Mouse (Mus musculus): Measurements from ENCODE around the gene Opn5.

The Opn5 gene

DNA sequence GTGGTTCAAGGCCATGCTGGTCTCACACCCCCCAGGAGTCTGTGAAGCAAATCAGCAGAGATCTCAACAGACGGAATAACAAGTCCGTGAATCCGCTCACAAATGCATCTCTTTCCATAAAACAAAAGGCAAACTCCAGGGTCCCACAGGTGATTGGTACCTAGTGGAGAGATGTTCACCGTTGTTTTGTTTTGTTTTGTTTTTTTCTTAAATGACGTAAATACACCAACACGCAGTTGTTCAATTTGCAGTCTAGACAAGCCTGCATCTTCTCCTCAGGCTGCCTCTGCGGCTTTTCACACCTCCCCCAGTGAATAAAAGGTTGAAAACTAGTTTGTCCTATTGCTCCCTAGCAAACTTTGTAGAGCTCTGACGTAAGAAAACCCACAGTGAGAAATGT is at the start of gene Opn5:
TSS of gene Opn5 (minus strand) at position 101 of the 400 bp plus-strand sequence.
- DNase-seq = no peak

DNA sequence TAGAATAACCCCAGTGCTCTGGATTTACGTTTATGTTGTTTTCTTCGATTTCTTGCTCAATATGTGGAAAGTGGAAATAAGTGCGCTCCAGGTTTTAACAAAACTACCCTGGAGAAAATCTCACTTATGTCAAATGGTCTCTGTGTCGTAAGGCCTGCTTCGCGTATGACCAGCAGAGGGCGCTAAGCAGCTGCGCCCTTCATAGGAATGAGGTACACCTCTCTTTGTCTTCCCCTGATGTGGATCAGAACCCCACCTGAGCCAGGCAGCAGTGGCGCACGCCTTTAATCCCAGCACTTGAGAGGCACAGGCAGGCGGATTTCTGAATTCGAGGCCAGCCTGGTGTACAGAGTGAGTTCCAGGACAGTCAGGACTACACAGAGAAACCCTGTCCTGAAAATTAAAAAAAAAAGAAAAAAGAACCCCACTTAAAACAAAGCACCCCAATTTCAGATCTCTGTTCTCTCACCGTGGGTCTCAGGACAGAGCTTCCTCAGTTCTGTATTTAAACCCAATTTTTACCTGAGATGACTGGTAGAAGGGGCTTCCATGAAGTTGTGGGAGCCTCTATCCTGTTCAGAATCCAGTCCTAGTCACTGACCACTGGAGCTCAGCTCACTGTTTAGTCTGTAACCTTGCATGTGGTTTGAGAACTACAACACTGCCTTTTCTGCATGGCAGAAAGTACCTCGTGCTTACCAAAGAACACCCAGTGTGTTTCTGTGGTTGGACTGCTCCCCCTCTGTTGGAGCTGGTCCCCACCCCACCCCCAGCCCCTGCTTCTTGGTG is 47.6 kb upstream of the Opn5 start:
- peak; percentile 42 to 46 for DNase-seq

DNA sequence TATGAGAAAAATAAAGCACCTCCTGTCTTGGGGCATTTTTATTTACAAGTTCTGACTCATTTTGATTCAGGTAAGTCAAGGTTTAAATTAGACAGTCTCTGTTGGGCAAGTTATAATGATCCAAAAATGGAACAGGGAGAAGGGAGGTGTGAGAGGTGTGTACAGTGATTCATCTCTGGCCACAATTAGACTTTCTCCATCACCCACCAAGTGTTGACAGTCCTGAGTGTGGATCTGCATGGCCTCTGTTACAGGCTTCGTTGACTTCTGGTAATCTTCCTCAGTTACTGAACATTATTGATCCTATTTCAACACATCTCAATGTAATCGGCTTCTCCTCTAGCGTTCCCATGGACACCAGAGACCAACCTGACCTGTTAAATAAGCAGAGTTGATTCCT is 32.2 kb upstream of the Opn5 start:
- DNase-seq = no peak

DNA sequence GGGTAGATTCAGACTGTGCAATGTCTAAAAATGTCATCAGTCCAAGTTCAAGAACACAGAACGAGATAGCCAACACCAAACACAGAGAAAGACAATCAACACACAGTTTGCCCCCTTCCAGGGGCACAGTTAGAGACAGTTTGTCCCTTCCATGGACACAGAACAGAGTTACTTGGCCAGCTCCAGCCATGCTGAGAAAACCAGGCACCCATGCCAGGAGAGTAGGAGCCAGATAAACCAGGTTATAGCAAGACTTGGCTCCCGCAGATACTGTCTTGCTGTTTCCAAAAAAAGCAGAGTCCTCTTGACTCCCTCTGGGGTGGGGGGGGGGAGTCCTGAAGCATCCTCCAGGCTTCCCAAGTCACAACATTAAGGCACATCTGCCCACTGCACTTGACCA is 19.0 kb upstream of the Opn5 start:
- peak; percentile 17 to 45 for DNase-seq

DNA sequence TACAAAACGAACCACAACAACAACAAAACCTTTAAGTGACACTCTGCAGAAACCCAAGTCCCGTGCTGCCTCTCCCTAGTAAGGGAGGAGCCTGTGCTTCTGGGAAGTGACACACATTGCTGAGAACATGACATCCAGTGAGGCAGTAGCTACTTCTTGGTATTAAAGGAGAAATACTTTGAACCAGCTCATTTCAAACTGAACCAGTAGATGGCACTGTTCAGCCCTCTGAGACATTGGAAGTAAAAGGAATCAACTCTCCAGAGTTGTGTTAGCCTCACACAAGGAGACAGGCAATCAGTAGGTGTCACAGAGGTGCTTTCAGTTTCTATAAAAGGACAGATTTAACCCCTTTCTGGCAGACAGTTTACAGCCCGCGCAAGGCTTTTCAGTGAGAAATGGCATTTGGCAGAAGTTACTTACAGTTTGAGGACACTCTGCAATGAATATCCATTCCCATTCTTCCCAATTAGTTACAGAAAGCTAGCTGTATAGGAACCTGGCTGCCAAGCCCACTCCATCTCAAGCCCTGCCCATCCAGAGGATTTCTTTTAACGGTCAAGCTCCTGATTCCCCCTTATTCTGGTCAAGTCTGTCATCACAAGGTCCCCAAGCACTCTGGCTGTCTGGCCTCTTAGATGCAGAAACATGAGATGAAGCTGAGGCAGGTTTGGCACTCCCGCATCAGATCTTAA is 2.0 kb upstream of the Opn5 start:
- DNase-seq = peak; percentile 69 to 73

DNA sequence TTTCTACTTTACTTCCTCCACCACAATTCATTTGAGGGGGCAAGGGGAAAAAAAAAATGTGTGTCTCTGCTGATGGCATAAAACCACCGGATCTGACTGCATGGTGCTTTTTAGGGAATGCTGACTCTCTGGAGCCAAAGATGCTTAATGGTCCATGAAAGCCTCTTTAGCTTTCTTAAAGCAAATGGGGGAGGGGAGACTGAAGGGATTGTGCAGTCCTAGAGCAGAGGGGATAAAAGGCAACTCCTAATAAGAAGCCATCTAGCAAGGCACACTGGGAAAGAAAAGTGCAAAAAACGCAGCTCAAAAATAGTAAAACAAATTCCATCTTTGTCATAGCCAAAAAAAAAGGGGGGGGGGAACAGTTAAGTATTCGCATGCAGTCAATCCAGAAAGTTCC is 2.9 kb downstream of the Opn5 start:
- DNase-seq = no peak

DNA sequence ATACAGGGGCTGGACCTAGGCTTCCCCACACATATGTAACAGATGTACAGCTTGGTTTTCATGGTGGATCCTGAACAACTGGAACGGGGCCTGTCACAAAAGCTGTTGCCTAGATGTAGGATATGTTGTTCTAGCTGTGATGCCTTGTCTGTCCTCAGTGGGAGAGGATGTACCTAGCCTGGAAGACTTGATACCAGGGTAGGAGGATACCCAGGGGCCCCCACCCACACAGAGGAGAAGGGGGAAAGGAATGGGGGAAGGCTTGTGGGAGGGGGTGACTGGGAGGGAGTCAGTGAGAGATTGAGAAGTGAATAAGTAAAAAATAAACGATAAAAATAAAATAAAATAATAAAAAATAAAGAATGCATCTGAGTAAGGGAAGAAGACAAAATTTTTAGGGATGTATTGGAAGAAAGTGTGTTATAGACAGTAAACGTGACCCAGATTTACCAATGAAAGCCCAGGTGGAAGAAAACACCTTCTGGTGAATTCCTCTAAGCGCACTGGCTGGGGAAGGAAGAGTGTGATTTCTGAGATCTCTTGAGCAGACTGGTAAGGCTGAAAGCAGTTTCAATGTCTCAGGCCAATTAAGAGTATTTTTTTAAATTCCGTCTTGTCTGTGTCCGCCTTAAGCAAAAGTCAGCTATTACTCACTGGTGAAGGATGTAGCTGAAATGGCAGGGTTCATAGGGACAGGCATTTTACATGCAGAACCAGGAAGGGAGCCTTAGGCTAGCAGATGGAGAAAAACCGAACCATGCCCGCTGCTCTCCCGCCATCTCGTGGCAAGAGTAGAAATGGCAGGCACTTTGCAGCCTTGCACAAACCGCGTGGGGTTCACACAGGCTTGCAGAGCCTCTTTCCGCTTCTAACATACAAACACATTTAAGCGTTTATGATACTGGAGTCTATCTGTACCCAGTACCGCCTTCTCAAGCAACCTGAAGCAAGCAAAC is 8.1 kb downstream of the Opn5 start:
- peak; percentile 94 to 95 for DNase-seq

DNA sequence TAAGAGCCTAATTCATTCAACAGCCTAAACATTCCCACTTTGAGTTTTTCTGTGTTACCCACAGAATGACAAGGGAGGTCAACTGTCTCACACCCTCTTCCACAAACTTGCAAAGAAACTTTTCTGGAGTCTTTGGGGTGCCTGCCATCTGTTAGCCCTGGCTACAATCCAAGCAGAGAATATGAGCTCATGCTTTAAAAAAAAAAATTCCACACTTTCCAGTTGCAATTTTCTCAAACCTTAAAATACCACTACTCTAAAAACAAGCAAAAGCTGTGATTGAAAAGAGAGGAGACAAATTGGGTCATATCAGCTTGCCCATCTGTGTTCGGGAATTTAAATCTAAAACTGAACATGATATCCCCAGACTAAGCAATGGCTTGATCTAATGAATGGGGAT is 24.7 kb downstream of the Opn5 start:
- no peak for DNase-seq

DNA sequence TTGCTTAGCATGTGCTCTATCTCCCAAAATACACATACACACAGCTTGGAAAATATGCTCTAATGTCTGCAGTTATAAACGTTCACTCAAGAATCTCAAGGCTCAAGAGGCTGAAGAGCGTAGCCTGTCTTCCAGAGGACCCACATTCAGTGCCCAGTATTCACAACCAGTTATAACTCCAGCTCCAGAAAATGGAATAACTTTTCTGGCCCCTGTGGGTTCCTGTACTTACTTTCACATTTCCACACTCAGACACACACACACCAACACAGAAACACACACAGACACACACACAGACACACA is 28.2 kb downstream of the Opn5 start:
- DNase-seq = no peak

DNA sequence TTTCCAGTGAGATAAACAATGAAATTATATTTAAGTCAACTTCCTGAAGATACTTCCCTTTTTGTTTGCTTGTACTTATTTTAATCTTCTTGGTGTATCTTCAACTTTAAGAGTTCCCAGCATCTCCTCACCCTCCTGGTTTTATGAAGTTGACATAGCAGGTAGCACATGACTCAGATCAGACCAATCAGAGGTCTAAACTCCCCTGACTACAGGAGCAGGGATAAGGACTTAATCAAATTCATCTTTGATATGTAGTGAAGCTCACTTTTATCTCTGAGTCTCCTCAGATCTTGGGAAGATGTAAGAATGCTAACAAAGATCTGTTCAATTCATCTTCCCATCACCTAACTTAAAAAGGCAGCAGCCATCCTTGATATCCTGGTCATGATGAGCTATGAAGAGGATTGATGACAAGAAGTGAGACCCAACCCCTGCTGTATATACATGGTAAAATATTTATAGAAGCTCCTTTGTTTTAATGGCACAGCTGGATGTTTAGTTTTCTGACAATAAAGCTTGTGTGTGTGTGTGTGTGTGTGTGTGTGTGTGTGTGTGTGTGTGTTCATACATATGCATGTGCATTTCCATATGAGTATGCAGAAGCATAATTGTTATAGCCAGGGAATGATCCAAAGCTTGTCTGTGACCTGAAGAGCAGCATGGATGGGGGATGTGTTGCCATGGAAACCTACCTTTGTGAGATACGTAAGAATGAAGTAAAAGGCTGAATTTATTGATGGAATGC is 28.7 kb downstream of the Opn5 start:
- no peak for DNase-seq

DNA sequence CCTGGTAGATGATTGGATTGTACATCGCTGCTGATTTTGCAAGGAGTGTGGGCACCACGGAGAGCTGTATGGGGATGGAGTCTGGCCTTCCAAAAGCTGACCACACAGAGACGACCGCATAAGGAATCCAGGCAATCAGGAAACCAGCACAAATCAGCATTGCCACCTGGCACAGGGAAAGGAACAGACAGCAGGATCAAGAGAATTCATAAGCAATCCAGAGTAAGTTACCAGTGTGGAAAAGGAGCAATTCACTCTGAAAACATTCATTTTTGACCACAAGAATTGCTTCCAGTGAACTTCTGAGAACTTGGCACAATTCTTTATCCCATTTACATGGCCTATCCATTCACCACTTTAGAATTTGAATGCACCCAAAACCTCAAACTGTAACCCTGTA is 30.6 kb downstream of the Opn5 start:
- DNase-seq = peak in 1 of 2 experiments; percentile 30

DNA sequence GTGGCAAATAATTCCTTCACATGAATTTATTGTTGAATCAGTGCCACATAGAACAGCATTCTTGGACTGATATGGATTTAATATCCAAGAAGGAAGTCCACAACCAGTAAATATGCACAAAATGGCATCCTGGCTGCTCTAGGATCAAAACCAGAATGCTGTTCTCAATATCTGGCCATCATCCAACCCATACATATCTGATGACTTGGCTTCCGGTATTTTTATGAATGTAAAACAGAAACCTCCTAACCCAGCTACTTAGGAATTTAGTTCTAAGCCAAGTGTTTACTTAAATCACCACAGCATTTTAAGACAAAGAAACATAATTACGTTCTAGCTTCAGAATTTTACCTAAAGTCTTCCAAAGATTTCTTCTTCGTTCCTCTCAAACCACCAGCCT is 31.0 kb downstream of the Opn5 start:
- no peak for DNase-seq

DNA sequence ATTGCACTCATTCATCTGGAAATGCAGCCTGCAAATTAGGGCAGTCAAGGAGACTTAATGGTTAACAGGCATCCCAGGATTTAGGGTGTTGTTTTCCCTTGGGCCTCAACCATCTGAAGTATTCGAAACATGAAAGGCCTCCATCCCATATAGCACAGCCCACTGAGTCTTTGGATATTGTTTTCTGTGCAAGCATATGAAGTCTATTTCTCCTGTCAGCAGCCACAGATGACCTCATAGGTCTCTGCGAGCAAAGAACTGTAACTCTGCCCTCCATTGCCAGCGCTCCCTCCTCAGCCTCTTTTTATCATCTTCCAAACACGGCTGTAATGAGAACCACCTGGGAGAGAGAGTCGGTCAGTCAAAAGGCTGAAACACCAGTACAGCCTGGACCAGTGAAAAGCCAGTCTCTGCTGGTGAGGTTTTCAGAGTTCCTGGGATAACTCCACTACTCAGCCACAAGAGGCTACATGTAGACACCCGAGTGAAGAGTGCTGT is 34.5 kb downstream of the Opn5 start:
- no peak for DNase-seq

DNA sequence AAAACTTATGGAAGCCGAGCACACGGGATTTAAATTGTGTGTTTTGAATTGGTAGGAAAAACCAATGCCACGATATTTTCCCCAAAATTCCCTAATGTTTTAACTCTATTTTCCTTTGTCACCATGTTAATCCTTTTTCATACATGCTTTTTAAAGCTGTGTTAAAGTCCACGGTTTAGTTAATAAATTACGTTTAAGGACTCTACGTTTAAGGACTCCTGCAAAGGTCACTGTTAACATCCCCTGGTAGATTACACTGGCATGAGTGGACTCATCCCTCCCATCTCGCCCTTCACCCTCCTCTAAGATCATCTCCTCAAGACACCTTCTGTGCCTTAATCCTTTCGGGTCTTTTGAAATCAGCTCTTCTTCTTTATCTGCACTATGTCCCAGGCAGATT is 37.4 kb downstream of the Opn5 start:
- DNase-seq = no peak

DNA sequence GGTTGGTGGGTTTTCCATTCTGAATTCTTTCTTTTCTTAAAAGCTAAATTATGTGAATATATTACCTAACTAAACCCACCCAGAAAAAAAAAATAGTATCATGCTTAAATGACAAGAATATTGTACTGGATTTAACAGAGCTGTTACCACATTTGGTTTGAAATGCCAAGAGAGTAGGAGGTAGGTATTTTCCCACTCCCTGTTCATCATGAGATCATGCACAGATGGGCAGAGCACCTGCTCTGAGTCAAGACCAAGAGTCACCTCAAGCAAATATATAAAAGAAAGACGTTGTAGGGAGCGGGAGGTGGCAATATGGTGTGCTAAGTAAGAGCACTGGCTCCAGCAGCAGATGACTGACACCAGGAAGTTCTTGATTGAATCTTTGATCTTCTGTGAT is 61.6 kb downstream of the Opn5 start:
- peak in 1 of 2 experiments; percentile 23 for DNase-seq

DNA sequence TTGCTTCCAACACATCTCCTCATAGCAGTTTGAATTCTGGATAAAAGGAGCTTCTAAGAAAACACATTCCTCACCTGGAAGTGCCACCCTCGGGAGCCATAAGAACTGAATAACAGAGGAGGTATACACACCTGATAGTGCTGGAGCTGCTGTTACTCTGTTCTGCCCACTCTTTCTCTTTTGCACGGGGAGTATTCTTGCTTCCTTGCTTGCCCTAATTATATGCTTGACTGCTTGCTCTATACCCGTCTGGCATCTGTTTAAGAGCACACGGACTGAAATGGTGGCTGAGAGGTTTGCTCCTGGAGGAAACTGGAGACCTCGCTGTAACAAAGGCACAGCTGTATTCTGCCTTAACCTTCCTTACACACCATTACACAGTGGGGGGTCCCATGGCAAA is 81.0 kb downstream of the Opn5 start:
- DNase-seq = no peak

DNA sequence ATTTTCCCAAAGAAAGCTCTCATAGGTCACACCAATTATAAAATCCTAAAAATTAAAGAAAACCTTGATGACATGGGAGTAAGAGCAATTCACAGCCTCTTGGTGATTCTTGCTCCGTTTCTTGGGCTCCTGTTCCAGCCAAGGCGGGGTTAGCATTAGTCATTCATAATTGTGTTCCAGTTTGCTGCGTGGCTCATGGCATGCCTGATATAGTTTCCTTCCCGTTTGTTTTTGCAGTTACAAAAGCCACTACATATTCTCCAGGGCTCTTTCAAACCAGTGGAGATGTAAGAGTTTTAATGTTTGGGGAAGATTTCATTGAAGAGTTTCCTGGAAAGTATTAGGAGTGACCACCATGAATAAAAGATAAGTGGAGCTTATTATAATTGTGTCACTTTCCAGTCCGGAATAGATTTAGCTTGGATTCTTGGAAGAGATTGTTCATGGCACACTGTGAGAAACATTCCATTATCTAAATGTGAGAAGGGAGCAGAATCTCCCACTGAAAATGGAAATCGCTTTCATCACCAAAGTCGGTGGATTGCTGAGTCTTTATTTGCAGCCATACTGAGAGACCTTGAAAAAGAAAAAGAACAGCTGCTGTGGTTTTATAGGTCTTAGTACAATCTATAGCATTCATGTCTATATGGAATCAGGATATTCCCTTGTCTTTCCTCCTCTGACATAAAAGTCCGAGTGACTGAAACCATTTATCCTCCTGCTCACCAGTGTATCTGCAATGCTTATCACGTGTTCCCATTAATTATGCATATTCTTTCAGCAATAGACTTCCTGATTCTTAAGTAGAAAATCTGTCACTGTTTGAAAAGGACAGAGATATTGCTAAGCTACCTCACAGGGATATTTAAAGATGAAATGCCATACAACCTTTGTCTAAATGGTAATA is 101.6 kb downstream of the Opn5 start:
- DNase-seq = no peak
